Mouse (Mus musculus): ENCODE results near the gene Ggps1. TPM values are rescaled to one million over a fixed set of nuclear protein-coding genes. Genes with fewer than 3 reads are reported as not detected.
A peak's percentile ranks its signal among the peaks of the same experiment; 100 is the strongest.

The Ggps1 gene
- polyA plus RNA-seq (2016; fragmentation: Nextera tagmentation; extraction: Ambion mirVana): 58.7 and 67.4 TPM in 2 replicates

DNA sequence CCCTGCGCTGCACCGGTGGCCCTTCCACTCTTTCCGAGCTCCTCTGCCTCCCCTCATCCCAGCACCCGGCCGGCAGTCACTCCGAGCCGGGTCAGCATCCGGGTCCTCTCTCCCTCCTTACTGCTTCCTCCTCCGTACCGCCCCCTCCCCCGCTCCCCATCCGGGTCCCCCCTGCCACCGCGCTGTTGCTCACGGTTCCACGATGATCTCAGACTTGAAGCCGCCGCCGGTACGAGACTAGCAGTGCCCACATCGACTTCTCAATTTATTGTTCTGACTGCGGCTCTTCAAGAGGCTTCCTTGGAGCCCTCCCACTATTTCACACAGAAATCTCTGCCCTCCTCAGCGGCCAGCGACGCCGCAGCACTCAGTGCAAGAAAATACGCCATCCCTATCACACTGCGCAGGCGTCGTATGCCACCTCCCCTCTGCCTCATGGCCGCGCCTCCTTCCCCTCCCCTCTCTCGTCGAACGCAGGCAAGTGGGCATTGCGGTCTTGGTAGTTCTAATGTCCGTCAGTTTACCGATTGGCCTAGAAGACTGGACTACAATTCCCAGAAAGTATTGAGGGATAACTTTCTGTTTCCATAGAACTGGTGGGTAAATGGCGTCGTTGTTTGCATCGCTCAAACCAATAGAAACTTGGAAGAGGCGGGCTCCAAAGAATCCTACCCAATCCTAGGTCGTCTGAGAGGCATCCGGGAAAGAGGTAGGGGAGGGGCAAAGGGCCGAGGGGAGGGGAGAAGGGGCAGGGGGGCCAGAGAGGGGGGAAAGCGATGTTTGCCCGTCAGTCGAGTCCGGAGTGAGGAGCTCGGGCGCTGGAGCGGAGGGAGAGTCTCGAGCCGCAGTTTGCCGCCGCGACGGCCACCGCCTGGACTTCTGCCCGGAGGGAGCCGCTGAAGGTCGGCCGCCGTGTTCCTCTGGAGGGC is at the start of gene Ggps1, which contains the start of gene Arid4b:
Ggps1 (minus strand) TSS at position 476 of the 929 bp plus-strand sequence.
Arid4b (plus strand) TSS at position 220 of the 929 bp plus-strand sequence.
- peak; percentile 96 for DNase-seq (ENCODE audit: low spot score)
- no peaks in the 10 kb centered on the region for H3K9me3 ChIP-seq (replicated peaks)
- under 1% methylated on average over 63 of the region's 64 CpGs for WGBS
- H3K36me3 ChIP-seq: peaks cover 39% of the 10 kb centered on the region
- H3K27me3 ChIP-seq (ENCODE audit: low read depth, poor library complexity, severe bottlenecking): no peaks in the 10 kb centered on the region
- peak within 1 kb of the TSS; percentile 98 for H3K4me3 ChIP-seq
- peaks cover 28% of the 10 kb centered on the region for H3K4me1 ChIP-seq
- H3K27ac ChIP-seq (replicated peaks): peak within 1 kb of the TSS; percentile 98

- DNase-seq (ENCODE audit: low spot score): no peak
- no peaks in the 10 kb centered on the region for H3K27me3 ChIP-seq (ENCODE audit: low read depth, poor library complexity, severe bottlenecking)
Measured at GRCm38 (mm10) chr13:14111146-14111545, 47.9 kb upstream of the Ggps1 start.

GRCm38 (mm10) chr13:14110154-14110873 is 47.0 kb upstream of the Ggps1 start:
- no peak overlapping the region for H3K27ac ChIP-seq (replicated peaks)
- no peaks in the 10 kb centered on the region for H3K27me3 ChIP-seq (ENCODE audit: low read depth, poor library complexity, severe bottlenecking)
- whole genome bisulfite sequencing: 96% methylated on average over 2 of the region's 2 CpGs
- no peak for DNase-seq (ENCODE audit: low spot score)
- 0 out of 2 replicates have a peak, but pooled peaks cover under 1% of the 10 kb centered on the region for H3K36me3 ChIP-seq
- H3K9me3 ChIP-seq (replicated peaks): no peaks in the 10 kb centered on the region
- peaks cover 3% of the 10 kb centered on the region; the same call in 1 of the 2 replicates for H3K4me1 ChIP-seq
- no peak overlapping the region for H3K4me3 ChIP-seq

More at GRCm38 (mm10) chr13:14111146-14111545, 47.9 kb upstream of the Ggps1 start:
- H3K4me1 ChIP-seq: peaks cover 3% of the 10 kb centered on the region; the same call in 1 of the 2 replicates
- H3K9me3 ChIP-seq (replicated peaks): no peaks in the 10 kb centered on the region
- no peak overlapping the region for H3K27ac ChIP-seq (replicated peaks)
- 79% methylated on average over 1 of the region's 1 CpGs for WGBS
- H3K4me3 ChIP-seq: no peak overlapping the region
- H3K36me3 ChIP-seq: 0 out of 2 replicates have a peak, but pooled peaks cover 2% of the 10 kb centered on the region

DNA sequence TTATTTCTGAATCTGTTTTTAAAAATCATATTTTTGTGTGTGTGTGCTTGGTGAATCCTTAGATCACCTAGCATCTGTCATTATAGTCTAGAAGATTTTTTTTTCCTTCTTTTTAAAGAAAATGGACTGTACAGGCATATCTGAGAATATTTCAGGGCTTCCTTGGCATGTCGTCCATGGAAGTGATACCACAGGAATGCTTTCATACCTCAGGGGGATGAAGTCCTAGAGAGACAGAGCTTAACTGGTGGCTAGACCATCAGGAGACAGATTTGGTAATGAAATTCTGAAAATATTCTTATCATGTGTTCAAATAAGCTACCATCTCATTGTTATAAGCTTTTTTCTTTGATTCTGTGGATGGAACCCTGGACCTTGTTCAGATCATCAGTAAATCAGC is 39.7 kb upstream of the Ggps1 start:
- Histone ChIP-seq H3K27me3 (ENCODE audit: low read depth, poor library complexity, severe bottlenecking) (no peaks in the 10 kb centered on the region), H3K36me3 (no peaks in the 10 kb centered on the region), H3K4me1 (no peaks in the 10 kb centered on the region), H3K9me3 (replicated peaks) (no peaks in the 10 kb centered on the region), H3K27ac (replicated peaks) (no peak overlapping the region), H3K4me3 (no peak overlapping the region)
- WGBS: 82% methylated on average over 1 of the region's 1 CpGs
- DNase-seq (ENCODE audit: low spot score): no peak

GRCm38 (mm10) chr13:14088669-14089068 is 25.4 kb upstream of the Ggps1 start:
- Histone ChIP-seq H3K9me3 (replicated peaks) (peaks cover 4% of the 10 kb centered on the region; the same call in 1 of the 2 replicates), H3K36me3 (peaks cover 23% of the 10 kb centered on the region), H3K27me3 (ENCODE audit: low read depth, poor library complexity, severe bottlenecking) (no peaks in the 10 kb centered on the region), H3K4me3 (no peak overlapping the region), H3K27ac (replicated peaks) (no peak overlapping the region), H3K4me1 (no peaks in the 10 kb centered on the region)
- 88% methylated on average over 1 of the region's 1 CpGs for WGBS
- DNase-seq (ENCODE audit: low spot score): no peak

DNA sequence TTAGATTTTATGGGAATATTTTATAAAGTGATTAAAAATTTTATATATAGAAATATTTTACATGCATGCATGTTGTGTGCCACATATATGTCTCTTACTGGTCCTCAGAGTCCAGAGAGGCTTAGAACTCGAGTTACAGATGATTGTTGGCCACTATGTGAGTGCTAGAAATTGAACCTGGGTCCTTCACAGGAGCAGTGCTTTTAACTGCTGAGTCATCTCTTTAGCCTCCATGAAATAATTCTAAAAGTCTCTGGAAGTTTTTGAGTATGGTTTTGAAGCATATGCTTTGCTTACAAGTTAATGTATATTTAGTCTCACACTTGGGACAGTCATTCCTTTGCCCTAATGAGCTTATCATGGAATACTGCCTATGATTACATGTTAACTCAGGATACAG is 12.0 kb upstream of the Ggps1 start:
- DNase-seq (ENCODE audit: low spot score): no peak
- no peak overlapping the region for H3K27ac ChIP-seq (replicated peaks)
- H3K36me3 ChIP-seq: peaks cover 49% of the 10 kb centered on the region
- H3K4me3 ChIP-seq: no peak overlapping the region
- peaks cover 13% of the 10 kb centered on the region for H3K9me3 ChIP-seq (replicated peaks)
- H3K27me3 ChIP-seq (ENCODE audit: low read depth, poor library complexity, severe bottlenecking): no peaks in the 10 kb centered on the region
- WGBS: 88% methylated on average over 1 of the region's 1 CpGs
- H3K4me1 ChIP-seq: no peaks in the 10 kb centered on the region

DNA sequence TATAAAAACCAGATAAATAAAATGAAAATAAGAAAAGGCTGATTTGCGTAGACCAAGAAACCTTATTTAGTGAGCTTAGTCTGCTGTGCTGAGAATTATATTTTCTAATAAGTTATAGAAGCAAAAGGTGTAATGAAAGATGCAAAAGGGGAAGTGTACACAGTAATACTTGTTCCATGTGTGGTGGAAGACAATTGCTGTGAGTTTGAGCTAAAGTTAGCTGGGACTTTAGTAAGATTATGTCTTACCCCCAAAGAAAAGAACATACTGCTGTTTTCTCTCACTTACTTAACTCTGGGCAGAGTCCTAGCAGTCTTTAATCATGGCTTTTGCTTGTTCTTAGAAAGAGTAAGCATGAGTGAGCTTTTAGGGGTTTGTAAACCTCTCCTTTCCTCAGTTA is 11.1 kb upstream of the Ggps1 start:
- H3K4me1 ChIP-seq: no peaks in the 10 kb centered on the region
- H3K27me3 ChIP-seq (ENCODE audit: low read depth, poor library complexity, severe bottlenecking): no peaks in the 10 kb centered on the region
- no peak overlapping the region for H3K4me3 ChIP-seq
- peaks cover 4% of the 10 kb centered on the region for H3K9me3 ChIP-seq (replicated peaks)
- DNase-seq (ENCODE audit: low spot score): no peak
- H3K27ac ChIP-seq (replicated peaks): no peak overlapping the region
- peaks cover 46% of the 10 kb centered on the region for H3K36me3 ChIP-seq
- 98% methylated on average over 1 of the region's 1 CpGs for WGBS

GRCm38 (mm10) chr13:14069291-14069690 is 6.0 kb upstream of the Ggps1 start:
- Histone ChIP-seq H3K27me3 (ENCODE audit: low read depth, poor library complexity, severe bottlenecking) (no peaks in the 10 kb centered on the region), H3K9me3 (replicated peaks) (no peaks in the 10 kb centered on the region), H3K27ac (replicated peaks) (no peak overlapping the region), H3K36me3 (peaks cover 52% of the 10 kb centered on the region), H3K4me1 (peaks cover 16% of the 10 kb centered on the region), H3K4me3 (no peak overlapping the region)
- WGBS: 100% methylated on average over 1 of the region's 1 CpGs
- DNase-seq (ENCODE audit: low spot score): no peak

GRCm38 (mm10) chr13:14068035-14068434 is 4.7 kb upstream of the Ggps1 start:
- Histone ChIP-seq H3K27me3 (ENCODE audit: low read depth, poor library complexity, severe bottlenecking) (no peaks in the 10 kb centered on the region), H3K36me3 (peaks cover 51% of the 10 kb centered on the region), H3K4me3 (no peak overlapping the region), H3K9me3 (replicated peaks) (no peaks in the 10 kb centered on the region), H3K4me1 (peaks cover 16% of the 10 kb centered on the region), H3K27ac (replicated peaks) (no peak overlapping the region)
- no peak for DNase-seq (ENCODE audit: low spot score)

DNA sequence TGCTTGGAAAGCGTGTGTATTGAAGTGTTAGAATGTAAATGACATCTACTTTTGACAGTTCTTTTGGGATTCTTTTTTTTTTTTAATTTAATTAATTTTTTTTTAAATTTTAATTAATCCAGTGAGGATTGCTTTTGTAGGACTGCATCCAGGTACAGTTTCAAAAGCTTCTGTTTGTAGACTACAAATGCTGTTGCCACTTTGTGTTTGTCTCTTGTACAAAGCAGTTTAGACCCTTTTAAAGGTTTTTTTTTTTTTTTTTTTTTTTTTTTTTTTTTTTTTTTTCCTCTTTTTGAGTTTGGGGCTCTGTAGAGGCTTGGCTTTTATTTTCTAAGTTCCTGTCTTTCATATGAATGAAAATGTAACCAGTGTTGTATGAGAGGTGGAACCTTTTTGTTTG is 2.4 kb upstream of the Ggps1 start:
- DNase-seq (ENCODE audit: low spot score): no peak
- Histone ChIP-seq H3K27ac (replicated peaks) (no peak overlapping the region), H3K4me1 (peaks cover 28% of the 10 kb centered on the region), H3K36me3 (peaks cover 39% of the 10 kb centered on the region), H3K9me3 (replicated peaks) (no peaks in the 10 kb centered on the region), H3K4me3 (peak overlapping the region; percentile 98; the same call in 1 of the 2 replicates), H3K27me3 (ENCODE audit: low read depth, poor library complexity, severe bottlenecking) (no peaks in the 10 kb centered on the region)
- 86% methylated on average over 1 of the region's 1 CpGs for WGBS

DNA sequence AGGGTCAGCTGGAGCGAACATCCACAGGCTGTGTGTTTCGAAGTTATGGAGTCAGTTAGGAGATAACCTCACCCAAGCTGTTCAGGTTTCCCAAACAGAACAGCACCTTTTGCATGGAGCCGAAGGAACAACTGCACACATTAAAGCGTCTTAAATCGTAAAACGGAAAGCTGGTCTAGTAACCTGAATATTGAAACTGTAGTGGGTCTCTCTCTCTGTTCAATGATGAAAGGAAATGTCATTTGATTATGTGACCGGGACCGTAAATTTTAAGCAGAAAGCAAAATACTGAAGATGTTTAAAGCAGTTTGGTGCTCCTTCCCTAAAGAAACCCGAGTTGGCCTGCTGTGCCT is 1.7 kb upstream of the Ggps1 start:
- H3K27me3 ChIP-seq (ENCODE audit: low read depth, poor library complexity, severe bottlenecking): no peaks in the 10 kb centered on the region
- WGBS: 41% methylated on average over 9 of the region's 9 CpGs
- H3K9me3 ChIP-seq (replicated peaks): no peaks in the 10 kb centered on the region
- peak overlapping the region; percentile 98 for H3K4me3 ChIP-seq
- peaks cover 43% of the 10 kb centered on the region for H3K36me3 ChIP-seq
- H3K27ac ChIP-seq (replicated peaks): peak overlapping the region; percentile 98
- peaks cover 28% of the 10 kb centered on the region for H3K4me1 ChIP-seq
- no peak for DNase-seq (ENCODE audit: low spot score)

DNA sequence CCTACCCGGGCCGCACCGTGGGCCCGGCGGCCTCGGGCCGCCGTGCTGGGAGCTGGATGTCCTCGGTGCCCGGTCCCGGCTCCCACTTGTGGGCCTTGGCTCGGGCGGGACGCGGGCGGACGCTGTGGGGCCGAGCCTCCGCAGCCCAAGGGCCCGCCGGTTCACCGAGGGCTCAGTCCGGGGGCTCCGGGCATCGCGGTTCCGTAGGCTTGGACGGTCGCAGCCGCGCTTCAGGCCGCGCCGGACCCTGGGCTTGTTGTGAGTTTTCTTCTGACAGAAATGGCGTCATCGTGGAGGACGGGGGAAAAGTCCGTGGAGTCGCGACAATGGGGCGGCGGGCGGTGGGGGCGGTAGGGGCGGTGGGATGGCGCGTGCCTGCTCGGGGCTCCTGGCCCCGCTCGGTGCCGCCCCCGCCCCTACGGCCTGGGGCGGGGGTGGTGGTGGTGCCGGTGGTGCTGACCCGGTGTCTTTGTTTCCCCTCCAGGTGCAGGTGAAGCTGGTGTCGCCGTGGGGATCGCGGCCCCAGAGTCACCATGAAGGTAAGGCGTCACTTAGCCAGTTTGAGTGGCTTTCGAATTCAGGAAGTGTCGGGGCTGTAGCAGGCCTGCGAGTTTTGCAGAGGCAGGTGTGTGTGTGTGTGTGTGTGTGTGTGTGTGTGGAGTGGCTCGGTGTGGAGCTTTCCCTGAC is 1.2 kb upstream of the Ggps1 start:
- no peaks in the 10 kb centered on the region for H3K9me3 ChIP-seq (replicated peaks)
- peak; percentile 49 for DNase-seq (ENCODE audit: low spot score)
- peaks cover 41% of the 10 kb centered on the region for H3K36me3 ChIP-seq
- under 1% methylated on average over 65 of the region's 65 CpGs for WGBS
- no peaks in the 10 kb centered on the region for H3K27me3 ChIP-seq (ENCODE audit: low read depth, poor library complexity, severe bottlenecking)
- peak overlapping the region; percentile 98 for H3K27ac ChIP-seq (replicated peaks)
- H3K4me1 ChIP-seq: peaks cover 28% of the 10 kb centered on the region
- H3K4me3 ChIP-seq: peak overlapping the region; percentile 98

Measured in midbrain, embryonic 10.5 days (tissue).